Mouse (Mus musculus): ENCODE data around the gene Cracr2a.
"Not testable (repeated sequence)": the region's sequence is repeated elsewhere in the genome, so short reads cannot be mapped to it uniquely, and the experiment has no call there.

The Cracr2a gene

GRCm38 (mm10) chr6:127561231-127562020 lies at the start of gene Cracr2a:
TSS of gene Cracr2a (plus strand) at chr6:127561338.
- in situ Hi-C loops (cut with MseI, MboI), result no loop called here

DNA sequence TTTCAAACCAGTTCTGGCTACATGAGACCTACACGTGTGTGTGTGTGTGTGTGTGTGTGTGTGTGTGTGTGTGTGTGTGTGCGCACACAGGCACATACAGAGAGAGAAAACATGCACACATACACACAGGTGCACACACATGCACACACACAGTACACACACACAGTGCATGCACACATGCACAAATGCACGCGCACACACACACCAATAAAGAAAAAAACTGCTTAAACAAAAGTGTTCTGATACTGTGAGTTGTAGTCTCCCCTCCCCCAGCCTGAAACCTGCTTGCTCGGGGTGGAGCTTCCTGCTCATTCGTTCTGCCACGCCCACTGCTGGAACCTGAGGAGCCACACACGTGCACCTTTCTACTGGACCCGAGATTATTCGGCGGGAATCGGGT lies 47.4 kb upstream of the Cracr2a start:
- in situ Hi-C loops (cut with MseI, MboI), result not testable (repeated sequence)

DNA sequence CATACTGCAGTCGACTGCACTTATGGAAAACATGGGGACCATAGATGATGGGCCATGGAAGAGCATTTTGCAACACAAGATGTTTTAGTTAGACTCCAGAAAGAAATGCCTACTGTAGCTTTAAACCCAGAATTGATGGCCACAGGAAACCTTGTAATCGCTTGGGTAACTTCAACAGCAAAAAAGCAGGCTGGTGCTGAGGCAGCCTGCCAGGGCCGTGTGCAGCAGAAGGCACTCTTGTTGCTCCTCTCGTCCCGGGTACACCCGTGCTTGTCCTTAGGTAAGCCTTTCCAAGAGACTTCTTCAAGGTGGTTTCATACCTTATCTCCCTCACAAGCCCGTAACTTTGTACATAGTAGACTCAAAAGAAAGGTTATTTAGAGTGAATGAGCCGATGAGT lies 40.0 kb upstream of the Cracr2a start:
- in situ Hi-C loops (cut with MseI, MboI), result no loop called here

GRCm38 (mm10) chr6:127522326-127522725 lies 38.8 kb upstream of the Cracr2a start:
- in situ Hi-C loops (cut with MseI, MboI), result no loop called here

DNA sequence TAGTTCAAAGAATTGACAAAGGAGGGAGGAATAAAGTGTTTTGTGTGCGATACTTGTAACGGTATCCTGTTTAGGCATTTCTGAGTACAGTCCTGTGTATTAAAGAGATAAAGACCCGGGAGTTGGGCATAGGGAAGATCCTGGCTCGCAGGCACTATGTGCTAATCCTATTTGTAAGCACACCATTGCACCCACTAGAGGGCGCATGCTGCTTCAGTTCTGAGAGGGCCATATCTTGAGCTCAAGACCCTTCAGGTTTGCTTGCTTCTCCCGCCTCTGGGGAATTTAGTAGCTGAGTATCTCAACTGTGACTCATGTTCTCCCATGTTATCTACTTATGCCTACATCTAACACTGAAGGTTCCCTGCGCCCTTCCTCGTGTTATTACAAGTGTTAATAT lies 36.7 kb upstream of the Cracr2a start:
- in situ Hi-C loops (cut with MseI, MboI), result no loop called here

GRCm38 (mm10) chr6:127528625-127529024 lies 32.5 kb upstream of the Cracr2a start:
- in situ Hi-C loops (cut with MseI, MboI), result no loop called here

DNA sequence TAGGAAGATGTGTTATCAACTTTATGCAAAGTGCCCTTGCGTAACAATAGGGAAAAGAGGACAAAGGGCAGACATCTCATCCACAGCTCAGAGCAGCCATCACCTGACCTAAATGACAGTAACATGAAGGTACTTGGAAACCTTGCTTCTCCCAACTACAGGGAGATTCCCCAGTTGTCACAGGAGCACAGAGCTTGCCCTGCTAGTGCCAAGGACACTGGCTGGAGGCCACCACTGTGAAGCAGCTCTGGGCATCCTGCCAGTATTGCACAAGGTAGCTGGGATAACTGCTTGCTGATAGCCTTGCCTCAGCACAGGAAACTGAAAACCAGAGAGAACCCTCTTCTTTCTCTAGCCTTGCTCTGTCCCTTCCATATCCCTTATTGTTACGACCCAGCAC lies 31.7 kb upstream of the Cracr2a start:
- in situ Hi-C loops (cut with MseI, MboI), result no loop called here

DNA sequence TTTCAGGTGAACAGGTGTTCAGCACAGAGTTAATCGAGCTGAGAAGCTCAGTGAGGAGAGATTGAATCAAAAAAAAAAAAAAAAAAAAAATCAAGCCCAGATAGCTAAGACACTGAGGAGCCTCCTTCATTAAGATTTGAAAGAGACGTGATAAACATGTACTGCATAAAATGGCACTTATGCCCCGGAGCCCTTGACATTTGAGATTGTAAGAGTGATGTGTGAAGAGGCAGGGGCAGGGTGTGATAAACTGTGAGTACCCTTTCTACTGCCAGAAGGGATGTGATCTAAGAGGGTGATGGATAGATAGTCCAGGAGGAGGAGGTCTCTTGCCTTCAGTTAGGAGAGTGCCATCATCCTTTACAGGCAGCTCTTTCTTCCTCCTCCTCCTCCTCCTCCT lies 30.9 kb upstream of the Cracr2a start:
- in situ Hi-C loops (cut with MseI, MboI), result no loop called here

DNA sequence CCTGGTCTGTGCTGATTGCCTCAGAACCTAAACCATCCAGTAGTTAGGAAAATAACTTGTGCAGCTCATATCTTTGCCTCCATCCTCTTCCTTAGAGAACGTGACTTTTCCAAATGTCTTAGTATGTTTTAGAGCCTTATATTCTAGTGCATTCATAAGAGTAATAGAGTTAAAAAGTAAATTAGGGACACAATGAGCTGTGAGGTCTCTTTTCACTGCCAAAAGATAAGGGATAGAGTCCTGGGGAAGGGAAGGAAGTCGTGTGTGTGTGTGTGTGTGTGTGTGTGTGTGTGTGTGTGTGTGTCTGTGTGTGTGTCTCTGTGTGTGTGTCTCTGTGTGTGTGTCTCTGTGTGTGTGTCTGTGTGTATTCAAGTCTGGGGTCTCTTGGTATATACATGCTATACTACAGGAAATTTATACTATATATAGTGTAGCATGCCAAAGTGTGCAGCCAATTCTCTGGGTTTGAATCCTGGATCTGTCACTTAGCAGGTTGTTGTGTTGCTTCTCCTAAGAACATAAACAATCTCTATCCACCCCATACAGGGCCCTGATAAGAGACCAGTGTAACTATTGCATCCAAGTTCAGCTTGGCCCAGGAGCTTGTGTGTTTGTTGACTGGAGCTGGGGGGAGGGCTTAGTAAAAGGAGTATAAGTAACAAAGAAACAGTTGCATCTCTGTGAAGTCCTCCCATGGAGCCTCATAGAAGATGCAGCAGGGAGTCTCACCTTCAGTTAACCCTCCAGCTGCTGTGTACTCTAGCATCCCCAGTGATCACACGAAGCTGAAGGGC lies 29.5 kb upstream of the Cracr2a start:
- in situ Hi-C loops (cut with MseI, MboI), result no loop called here

- in situ Hi-C loops (cut with MseI, MboI), result no loop called here
Measured at GRCm38 (mm10) chr6:127532304-127532703, 28.8 kb upstream of the Cracr2a start.

GRCm38 (mm10) chr6:127533766-127534165 lies 27.4 kb upstream of the Cracr2a start:
- in situ Hi-C loops (cut with MseI, MboI), result no loop called here

DNA sequence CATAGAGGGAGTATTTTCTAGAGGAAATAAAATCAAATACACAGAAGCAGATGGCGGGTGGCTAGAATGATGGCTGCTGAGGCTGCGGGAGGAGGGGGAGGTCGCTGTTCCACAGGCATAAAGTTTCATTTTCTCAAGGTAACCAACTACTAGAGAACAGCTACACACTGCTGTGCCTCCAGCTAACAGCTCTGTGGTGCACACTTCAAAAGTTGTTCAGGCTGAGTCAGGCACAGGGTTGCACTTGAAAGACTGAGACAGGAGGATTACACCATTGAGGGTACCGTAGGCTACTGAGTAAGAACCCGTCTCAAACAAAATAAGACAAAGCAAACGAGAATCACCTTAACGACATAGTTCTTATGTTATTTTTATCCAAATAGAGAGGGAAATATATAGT lies 24.1 kb upstream of the Cracr2a start:
- in situ Hi-C loops (cut with MseI, MboI), result no loop called here

- in situ Hi-C loops (cut with MseI, MboI), result no loop called here
Measured at GRCm38 (mm10) chr6:127538118-127538517, 23.0 kb upstream of the Cracr2a start.

- in situ Hi-C loops (cut with MseI, MboI), result no loop called here
Measured at GRCm38 (mm10) chr6:127539226-127539625, 21.9 kb upstream of the Cracr2a start.

DNA sequence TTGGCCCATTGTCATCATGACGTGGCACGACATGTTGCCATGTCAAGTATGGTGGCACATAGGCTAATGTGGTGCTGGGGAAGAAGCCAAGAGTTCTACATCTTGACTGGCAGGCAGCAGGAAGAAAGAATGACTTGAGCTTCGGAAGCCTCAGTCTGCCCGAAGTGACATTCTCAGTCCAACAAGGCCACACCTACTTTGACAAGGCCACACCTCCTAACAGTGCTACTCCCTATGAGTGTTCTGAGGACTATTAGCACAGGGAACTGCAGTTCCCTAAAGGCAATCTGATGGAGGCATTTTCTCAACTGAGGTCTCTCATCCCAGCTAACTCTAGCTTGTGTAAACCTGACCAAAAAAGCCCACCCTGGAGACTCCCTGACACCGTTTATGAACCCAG lies 21.5 kb upstream of the Cracr2a start:
- in situ Hi-C loops (cut with MseI, MboI), result no loop called here

DNA sequence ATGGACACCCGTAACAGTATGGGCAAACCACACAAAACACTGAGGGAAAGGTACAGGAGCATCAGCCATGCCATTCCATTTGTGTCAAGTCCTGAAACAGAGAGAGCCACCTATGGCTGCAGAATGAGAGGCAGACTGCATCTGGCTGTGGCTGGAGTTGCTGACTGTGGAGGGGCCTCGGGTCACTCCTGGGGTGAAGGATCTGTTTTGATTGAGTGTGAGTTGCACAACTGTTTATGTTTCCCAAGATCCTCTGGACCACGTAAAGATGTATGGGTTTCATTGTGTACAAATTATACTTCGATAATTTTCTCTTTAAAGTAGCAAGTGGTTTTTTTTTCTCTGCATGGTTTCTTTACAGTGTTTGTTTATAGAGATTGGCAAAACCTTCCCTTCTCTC lies 20.6 kb upstream of the Cracr2a start:
- in situ Hi-C loops (cut with MseI, MboI), result no loop called here

DNA sequence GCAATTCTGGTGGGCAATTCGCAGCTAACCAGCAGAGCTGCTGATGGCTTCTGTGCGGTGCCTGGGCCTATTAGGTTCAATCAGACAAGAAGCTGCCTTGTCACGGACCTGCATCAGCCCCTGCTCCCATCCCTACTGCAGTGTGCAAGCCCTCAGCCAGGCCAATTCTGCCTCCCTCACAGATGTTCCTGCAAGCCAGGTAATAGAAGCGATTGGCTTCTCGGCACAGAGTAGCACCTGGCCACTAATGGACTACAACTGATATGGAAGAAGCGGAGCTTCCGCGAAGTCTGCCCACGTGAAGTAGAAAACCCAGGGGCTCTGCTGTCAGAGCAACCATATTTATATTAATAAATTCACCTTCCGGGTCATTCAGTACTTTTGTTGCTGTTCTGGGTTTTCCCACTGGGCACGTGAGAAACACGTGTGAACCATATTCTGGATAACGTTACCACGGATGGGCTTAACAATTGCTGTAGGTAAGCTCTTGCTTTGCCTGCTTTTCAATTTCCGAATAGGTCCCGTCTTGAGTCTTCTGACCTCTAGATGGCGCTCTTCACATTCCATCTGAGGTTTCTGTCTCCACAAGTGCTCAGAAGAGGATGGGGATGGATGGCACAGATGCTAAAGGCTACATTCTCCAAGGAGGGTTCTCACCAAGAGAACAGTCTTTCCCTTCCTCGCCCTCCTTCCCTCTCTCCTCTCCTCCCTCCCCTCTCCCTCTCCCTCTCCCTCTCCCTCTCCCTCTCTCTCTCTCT lies 19.3 kb upstream of the Cracr2a start:
- in situ Hi-C loops (cut with MseI, MboI), result no loop called here

GRCm38 (mm10) chr6:127546676-127547075 lies 14.5 kb upstream of the Cracr2a start:
- in situ Hi-C loops (cut with MseI, MboI), result no loop called here

GRCm38 (mm10) chr6:127552940-127553339 lies 8.2 kb upstream of the Cracr2a start:
- in situ Hi-C loops (cut with MseI, MboI), result no loop called here

DNA sequence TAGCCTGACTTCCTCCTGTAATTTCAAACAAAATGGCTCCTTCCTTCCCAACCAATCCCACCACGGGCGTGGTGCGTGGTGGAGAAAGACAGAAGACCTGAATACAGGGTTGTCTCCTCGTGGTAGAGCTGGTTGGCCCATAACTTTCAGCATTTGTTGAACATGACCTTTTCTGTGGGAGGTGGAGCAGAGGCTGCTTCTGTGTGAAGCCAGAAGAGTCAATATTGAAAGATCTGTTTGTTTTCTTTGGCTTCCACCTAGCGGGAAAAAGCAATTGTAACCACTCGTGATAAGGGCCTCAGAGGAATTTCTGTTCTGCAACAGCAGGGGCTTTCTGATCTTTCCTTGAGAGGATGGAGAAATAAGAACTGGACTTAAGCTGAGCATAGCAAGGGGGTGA lies 5.6 kb upstream of the Cracr2a start:
- in situ Hi-C loops (cut with MseI, MboI), result no loop called here

- in situ Hi-C loops (cut with MseI, MboI), result no loop called here
Measured at GRCm38 (mm10) chr6:127560872-127561230, 287 bp upstream of the Cracr2a start.

DNA sequence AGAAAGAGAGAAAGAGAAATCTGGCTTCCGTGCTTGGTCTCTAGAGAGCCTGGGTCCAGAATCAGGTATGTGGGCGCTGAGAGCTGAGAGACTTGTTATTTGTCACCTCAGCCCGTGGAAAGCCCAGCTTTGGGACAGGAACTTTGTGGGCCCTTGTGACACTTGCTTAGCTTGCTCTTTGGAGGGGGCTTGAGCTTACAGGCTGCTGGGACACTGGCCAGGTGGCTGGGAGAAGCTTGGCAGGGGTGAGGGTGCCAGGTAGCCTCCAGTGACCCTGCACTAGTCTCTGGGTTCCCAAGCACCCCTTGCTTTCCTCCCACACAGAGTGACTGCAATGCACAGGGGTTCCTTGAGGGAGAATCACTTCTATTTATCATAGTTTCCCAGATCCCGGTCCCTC lies 2.4 kb downstream of the Cracr2a start:
- in situ Hi-C loops (cut with MseI, MboI), result no loop called here

All from mouse trophoblast stem cell (cell line).